Mouse (Mus musculus) layer of hippocampus, adult 2 months (tissue): ENCODE results near the gene Etnppl. TPM values are rescaled to one million over a fixed set of nuclear protein-coding genes. Genes with fewer than 3 reads are reported as not detected.

ENCODE experiments used
- DNase-seq, 2 experiments: peaks; one replicate each; pipeline ENCODE4 v3.0.0; 2022; ENCODE audit warnings: low spot score in 2 of 2
- H3K27ac ChIP-seq: fragments of 200-600 bp; 2 replicates; pipeline ENCODE4 v1.8.1; 2022
- H3K4me3 ChIP-seq: fragments of 200-600 bp; 2 replicates; pipeline ENCODE4 v1.8.1; 2022; ENCODE audit warnings: mild to moderate bottlenecking
- CTCF ChIP-seq: fragments of 200-600 bp; conservative IDR thresholded peaks from 2 replicates; pipeline ENCODE4 v1.8.1; 2022; ENCODE audit warnings: antibody characterized with exemption, mild to moderate bottlenecking, moderate library complexity
- total RNA-seq, 2 experiments: library from RNA; stranded (reverse); gene quantifications; 2 replicates each; pipeline ENCODE4 v1.2.3; 2021

The Etnppl gene
- total RNA-seq, 2 experiments from 2014 or later, result 8.1 to 8.4 TPM

GRCm38 (mm10) chr3:130684276-130685013 is 67.2 kb downstream of the Etnppl start:
- H3K4me3 ChIP-seq, result no peak overlapping the region
- DNase-seq, result no peak
- TF ChIP-seq CTCF, result no peak
- no peak overlapping the region for H3K27ac ChIP-seq

- TF ChIP-seq CTCF, result no peak
- Histone ChIP-seq H3K27ac (no peak overlapping the region), H3K4me3 (no peak overlapping the region)
- DNase-seq, result no peak
These were observed 67.7 kb downstream of the Etnppl start for GRCm38 (mm10) chr3:130685014-130685366.

GRCm38 (mm10) chr3:130687051-130687450 is 69.8 kb downstream of the Etnppl start:
- TF ChIP-seq CTCF, result no peak
- DNase-seq, result no peak
- no peak overlapping the region for H3K4me3 ChIP-seq
- no peak overlapping the region for H3K27ac ChIP-seq

Other genes with a start within 250 kb of the Etnppl start
- gene Ostc, start 92.0 kb downstream of the Etnppl start, total RNA-seq, result 10 to 100 TPM; 61.8 to 63.1 TPM
- 100 to 1,000 TPM; 341 to 352 TPM for gene Rpl34, start 113.0 kb downstream of the Etnppl start, total RNA-seq